ENCODE assay signal across 47 mouse cellular contexts in the genomic region with DNA sequence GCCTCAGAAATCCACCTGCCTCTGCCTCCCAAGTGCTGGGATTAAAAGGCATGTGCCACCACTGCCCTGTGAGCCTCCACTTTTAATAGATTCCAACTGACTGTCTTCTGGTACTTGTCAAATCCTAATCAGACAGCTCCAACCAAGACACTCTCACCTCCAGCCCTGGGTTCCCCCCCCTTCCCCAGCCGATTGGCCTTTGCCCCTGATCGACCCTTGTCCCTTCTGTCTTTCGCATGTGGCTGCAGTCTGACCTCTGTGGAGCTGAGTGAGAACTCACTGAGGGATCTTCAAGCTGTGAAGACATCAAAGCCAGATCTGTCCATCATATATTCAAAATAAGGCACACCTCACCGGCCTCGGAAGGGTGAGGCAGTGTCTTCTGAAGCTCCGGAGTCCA. TPM values are rescaled to one million over a fixed set of nuclear protein-coding genes. Genes with fewer than 3 reads are reported as not detected.
"Had no signal": no experiment of that assay in that cellular context is flagged by ENCODE, and none has a peak within 500 bp of the region (broad histone marks: within the 10 kb centered on the region; RNA-seq: fewer than 3 reads in every experiment).

No protein-coding gene starts in this region.

- H3K9me3 ChIP-seq: heart, embryonic 10.5 days; heart, embryonic 15.5 days; hindbrain, embryonic 10.5 days; hindbrain, embryonic 12.5 days; hindbrain, embryonic 13.5 days; hindbrain, embryonic 15.5 days; intestine, embryonic 15.5 days; kidney, embryonic 15.5 days had no signal

- H3K27ac ChIP-seq: heart, adult 2 months; heart, embryonic 10.5 days; heart, embryonic 13.5 days; heart, embryonic 15.5 days; hindbrain, embryonic 10.5 days; hindbrain, embryonic 12.5 days; hindbrain, embryonic 13.5 days; hindbrain, embryonic 14.5 days; hindbrain, embryonic 15.5 days; hindbrain, postnatal 0 days; intestine, embryonic 15.5 days; kidney, embryonic 15.5 days; kidney, postnatal 0 days; layer of hippocampus, adult 2 months had no signal

- H3K36me3 ChIP-seq: heart, embryonic 10.5 days; heart, embryonic 12.5 days; heart, embryonic 13.5 days; heart, embryonic 15.5 days; hindbrain, embryonic 10.5 days; hindbrain, embryonic 12.5 days; hindbrain, embryonic 13.5 days; hindbrain, embryonic 15.5 days; kidney, embryonic 15.5 days had no signal

- ATAC-seq: hindbrain, embryonic 16.5 days; hindbrain, postnatal 0 days; inflammation-experienced regulatory T-cells, adult 6 months; intestine, embryonic 15.5 days; intestine, embryonic 16.5 days; intestine, postnatal 0 days had no signal

- H3K4me3 ChIP-seq: heart, adult 2 months; heart, embryonic 10.5 days; heart, embryonic 12.5 days; heart, embryonic 13.5 days; heart, embryonic 15.5 days; hindbrain, embryonic 10.5 days; hindbrain, embryonic 12.5 days; hindbrain, embryonic 13.5 days; hindbrain, embryonic 15.5 days; intestine, embryonic 15.5 days; kidney, embryonic 15.5 days; layer of hippocampus, adult 2 months had no signal

- H3K4me2 ChIP-seq: heart, embryonic 11.5 days; heart, embryonic 12.5 days; heart, embryonic 13.5 days; heart, embryonic 15.5 days; hindbrain, embryonic 12.5 days; hindbrain, embryonic 13.5 days; hindbrain, embryonic 14.5 days; hindbrain, embryonic 15.5 days; intestine, embryonic 15.5 days; kidney, embryonic 15.5 days had no signal

- H3K9ac ChIP-seq: heart, embryonic 12.5 days; heart, embryonic 13.5 days; heart, embryonic 15.5 days; hindbrain, embryonic 12.5 days; hindbrain, embryonic 13.5 days; hindbrain, embryonic 14.5 days; hindbrain, embryonic 15.5 days; intestine, embryonic 15.5 days; kidney, embryonic 15.5 days had no signal

- DNase-seq: heart, adult 18-20 months; heart, adult 2 months; heart, postnatal 10 days; heart, postnatal 14 days; heart, postnatal 36 days; heart, postnatal 4 days; kidney, adult 11 months; kidney, adult 18-20 months; kidney, adult 8-10 months; kidney, postnatal 10 days; kidney, postnatal 14 days; kidney, postnatal 4 days; layer of hippocampus, adult 9-11 months; layer of hippocampus, postnatal 36 days had no signal

RNA-seq across cellular contexts. Expression of a gene that starts 6.5 kb away (rescaled TPM):
- total RNA-seq: heart, adult 18-20 months; heart, adult 8-10 months; heart, postnatal 10 days; heart, postnatal 14 days; heart, postnatal 25 days; heart, postnatal 36 days; heart, postnatal 4 days had no signal
- polyA plus RNA-seq: heart, embryonic 11.5 days; heart, embryonic 14.5 days; hindbrain, embryonic 10.5 days; inflammation-experienced regulatory T-cells, adult 6 months had no signal

RNA-seq across cellular contexts. Expression of a gene that starts 22.9 kb away (rescaled TPM):
- total RNA-seq: hematopoietic stem cell, adult 5-6 weeks; hindbrain, postnatal 0 days; layer of hippocampus, adult 18-20 months; layer of hippocampus, adult 2 months; layer of hippocampus, adult 8-10 months; layer of hippocampus, postnatal 10 days; layer of hippocampus, postnatal 14 days; layer of hippocampus, postnatal 25 days; layer of hippocampus, postnatal 36 days had no signal
- polyA plus RNA-seq: hindbrain, postnatal 0 days had no signal

RNA-seq across cellular contexts. Expression of a gene that starts 26.9 kb away (rescaled TPM):
- total RNA-seq: hematopoietic stem cell, adult 5-6 weeks; hindbrain, postnatal 0 days; layer of hippocampus, postnatal 10 days had no signal
- polyA plus RNA-seq: hindbrain, embryonic 10.5 days; hindbrain, embryonic 11.5 days; hindbrain, embryonic 12.5 days; hindbrain, embryonic 13.5 days; hindbrain, embryonic 14.5 days; hindbrain, embryonic 15.5 days; hindbrain, embryonic 16.5 days; hindbrain, postnatal 0 days; inflammation-experienced regulatory T-cells, adult 6 months; intestine, embryonic 15.5 days; kidney, embryonic 14.5 days had no signal

RNA-seq across cellular contexts. Expression of a gene that starts 28.6 kb away (rescaled TPM):
- total RNA-seq: heart, adult 18-20 months; heart, adult 2 months; heart, adult 8-10 months; heart, postnatal 10 days; heart, postnatal 14 days; heart, postnatal 25 days; heart, postnatal 4 days; hematopoietic stem cell, adult 5-6 weeks; hindbrain, postnatal 0 days; layer of hippocampus, adult 18-20 months; layer of hippocampus, adult 2 months; layer of hippocampus, adult 8-10 months; layer of hippocampus, postnatal 10 days; layer of hippocampus, postnatal 14 days; layer of hippocampus, postnatal 25 days; layer of hippocampus, postnatal 36 days had no signal
- polyA plus RNA-seq: heart, adult 2 months; heart, embryonic 10.5 days; heart, embryonic 12.5 days; heart, embryonic 13.5 days; heart, embryonic 14.5 days; heart, embryonic 15.5 days; heart, embryonic 16.5 days; heart, postnatal 0 days; hindbrain, embryonic 11.5 days; hindbrain, embryonic 13.5 days; hindbrain, embryonic 14.5 days; hindbrain, embryonic 15.5 days; hindbrain, embryonic 16.5 days; inflammation-experienced regulatory T-cells, adult 6 months; intestine, embryonic 16.5 days; kidney, embryonic 14.5 days; large intestine, adult 2 months had no signal
